Mouse (Mus musculus): ENCODE results near the gene Eng.

GRCm38 (mm10) chr2:32684681-32685428, 38.5 kb downstream of the Eng start:
- no peak for TF ChIP-seq CTCF (IDR thresholded peaks at IDR 0.05; ENCODE audit: borderline replicate concordance, extremely low read depth, insufficient read depth, insufficient read length)
- TF ChIP-seq POLR2A (IDR thresholded peaks at IDR 0.05; ENCODE audit: borderline replicate concordance, extremely low read depth, insufficient read depth, insufficient read length, poor library complexity, severe bottlenecking): no peak

Measured in brain, embryonic 14.5 days (tissue).